Mouse (Mus musculus): Measurements from ENCODE around the gene Zfp92.

Gene Zfp92

DNA sequence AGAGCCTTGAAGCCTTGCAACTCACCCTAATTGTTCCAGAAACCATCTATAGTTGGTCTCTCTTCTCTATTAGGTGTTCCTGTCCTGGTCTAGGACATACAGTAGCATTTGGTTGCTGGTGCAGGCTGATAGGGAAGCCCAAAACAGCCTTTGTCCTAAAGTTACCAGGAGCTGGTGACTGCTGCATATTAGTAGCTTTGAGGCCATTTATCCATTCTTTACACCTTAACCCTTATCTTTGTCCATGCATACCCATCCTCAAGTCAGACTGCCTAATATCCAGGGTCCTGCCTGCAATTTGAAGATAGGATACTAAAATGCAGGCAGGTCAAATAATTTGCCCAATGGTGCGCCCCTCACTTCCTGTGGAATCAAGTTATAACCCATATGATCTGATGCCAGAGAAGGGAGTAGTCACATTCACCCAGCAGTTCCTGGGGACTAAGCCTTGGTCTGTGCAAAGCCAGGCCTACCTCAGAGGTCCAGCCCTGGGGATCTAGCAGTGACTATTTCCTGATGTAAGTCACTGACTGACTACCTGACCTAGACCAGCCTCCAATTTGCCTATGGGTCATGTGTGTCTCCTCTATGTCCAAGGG lies 64.9 kb downstream of the Zfp92 start:
- DNase-seq, result no peak

- DNase-seq, result no peak
Observed at GRCm38 (mm10) chrX:73476621-73477020, 65.7 kb downstream of the Zfp92 start.

DNA sequence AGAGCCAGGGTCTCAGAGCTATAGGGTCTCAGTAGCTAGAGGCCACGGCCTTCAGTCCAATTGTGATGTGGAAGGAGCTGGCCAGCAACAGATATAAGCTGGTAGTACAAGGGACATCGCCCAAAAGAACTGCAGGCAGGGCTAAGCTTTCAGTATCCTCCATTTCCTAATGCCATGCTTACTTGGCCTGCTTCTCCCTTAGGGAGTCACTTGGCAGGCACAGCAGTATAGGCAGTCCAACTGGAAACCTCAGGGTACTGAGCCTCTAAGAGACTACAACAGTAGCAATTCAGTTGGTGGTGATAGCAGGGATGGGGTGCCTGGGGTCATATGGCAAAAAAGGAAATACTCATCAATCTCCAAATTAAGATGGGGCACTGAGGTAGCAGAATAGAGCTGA lies 66.6 kb downstream of the Zfp92 start:
- no peak for DNase-seq
